Mouse (Mus musculus) kidney, postnatal 0 days (tissue): ENCODE results near the gene Pfdn5. TPM values are rescaled to one million over a fixed set of nuclear protein-coding genes. Genes with fewer than 3 reads are reported as not detected.

Experiments used
- ATAC-seq: fragments of 200-750 bp; cut with Nextera tagmentation; replicated peaks from 2 replicates; pipeline ENCODE4 v1.8.0; 2017; ENCODE audit warnings: low read depth, moderate number of reproducible peaks, moderate TSS enrichment, moderate library complexity; ENCODE audit not compliant: low FRiP score
- DNase-seq: peaks from one replicate; pipeline ENCODE4 v3.0.0-alpha.2; 2016; ENCODE audit warnings: low spot score
- H3K27ac ChIP-seq: fragments of 300-500 bp; sonication (generic); 2 replicates; pipeline ENCODE4 v1.5.1; 2014; ENCODE audit warnings: mild to moderate bottlenecking
- H3K27me3 ChIP-seq: fragments of 300-500 bp; sonication (generic); 2 replicates; pipeline ENCODE4 v1.6.1; 2014; ENCODE audit warnings: low read length, mixed read lengths; ENCODE audit not compliant: insufficient read depth
- H3K36me3 ChIP-seq: fragments of 300-500 bp; sonication (generic); 2 replicates; pipeline ENCODE4 v1.6.1; 2014; ENCODE audit warnings: low read length, mixed read lengths; ENCODE audit not compliant: insufficient read depth
- H3K4me1 ChIP-seq: fragments of 300-500 bp; sonication (generic); replicated peaks from 2 replicates; pipeline ENCODE4 v1.6.1; 2014; ENCODE audit warnings: antibody characterized with exemption, low read length, mixed read lengths; ENCODE audit not compliant: insufficient read depth
- H3K4me2 ChIP-seq: fragments of 300-500 bp; sonication (generic); 2 replicates; pipeline ENCODE4 v1.6.1; 2014; ENCODE audit warnings: mild to moderate bottlenecking, low read length, moderate library complexity, mixed read lengths
- H3K4me3 ChIP-seq: fragments of 300-500 bp; sonication (generic); replicated peaks from 2 replicates; pipeline ENCODE4 v1.5.1; 2014; ENCODE audit warnings: low read depth, low read length
- H3K9ac ChIP-seq: fragments of 300-500 bp; sonication (generic); 2 replicates; pipeline ENCODE4 v1.6.1; 2014; ENCODE audit warnings: low read depth, low read length
- H3K9me3 ChIP-seq: fragments of 300-500 bp; sonication (generic); replicated peaks from 2 replicates; pipeline ENCODE4 v1.6.1; 2016; ENCODE audit warnings: low read length, inconsistent platforms, mixed read lengths
- CTCF ChIP-seq: IDR thresholded peaks from 2 replicates; pipeline ENCODE4 v1.5.1; 2016; ENCODE audit warnings: antibody characterized with exemption, low read depth, mild to moderate bottlenecking, moderate library complexity
- WGBS: fragments of 180-500 bp; shearing (Covaris S2); extraction: QIAGEN DNeasy Blood & Tissue Kit; methylation state at CpG from one replicate; pipeline ENCODE4 v1.1.7; 2014; 5-methylcytosine and 5-hydroxymethylcytosine counted together
- polyA plus RNA-seq: library from polyadenylated mRNA; unstranded; fragments of >200 nt; fragmentation: Nextera tagmentation; extraction: Ambion mirVana; gene quantifications from 2 replicates; pipeline ENCODE4 v1.2.1, GENCODE M21; 2015

The Pfdn5 gene
- polyA plus RNA-seq, 1 experiment from 2014 or later, result 565 TPM

GRCm38 (mm10) chr15:102377163-102377543 is 51.2 kb downstream of the Pfdn5 start:
- Histone ChIP-seq H3K4me3 (peak overlapping the region; percentile 61), H3K27me3 (no peaks in the 10 kb centered on the region), H3K4me2 (peak overlapping the region; percentile 95), H3K9ac (peak overlapping the region; percentile 73), H3K27ac (peak overlapping the region; percentile 73), H3K36me3 (no peaks in the 10 kb centered on the region), H3K4me1 (0 out of 2 replicates have a peak, but pooled peaks cover 4% of the 10 kb centered on the region), H3K9me3 (no peaks in the 10 kb centered on the region)
- DNase-seq (peak; percentile 97), ATAC-seq (peak; percentile 79)
- WGBS, result 2% methylated on average over 7 of the region's 7 CpGs
- peak; percentile 92 for TF ChIP-seq CTCF

- peak overlapping the region; percentile 95 for H3K4me2 ChIP-seq
- no peaks in the 10 kb centered on the region for H3K27me3 ChIP-seq
- no peaks in the 10 kb centered on the region for H3K9me3 ChIP-seq
- H3K4me3 ChIP-seq, result no peak overlapping the region
- 0 out of 2 replicates have a peak, but pooled peaks cover 4% of the 10 kb centered on the region for H3K4me1 ChIP-seq
- DNase-seq (peak; percentile 93), ATAC-seq (peak; percentile 40)
- peak overlapping the region; percentile 73 for H3K27ac ChIP-seq
- no peaks in the 10 kb centered on the region for H3K36me3 ChIP-seq
- WGBS, result 7% methylated on average over 10 of the region's 10 CpGs
- H3K9ac ChIP-seq, result no peak overlapping the region
- TF ChIP-seq CTCF, result no peak
Measured at GRCm38 (mm10) chr15:102377810-102378262, 51.9 kb downstream of the Pfdn5 start.

Other genes starting within 250 kb of the Pfdn5 start
- 34.4 and 35.8 TPM in 2 replicates for gene Tns2, start 225.7 kb upstream of the Pfdn5 start, polyA plus RNA-seq
- 14.3 and 16.6 TPM in 2 replicates for gene Spryd3, start 189.9 kb upstream of the Pfdn5 start, polyA plus RNA-seq
- 20.5 and 28.3 TPM in 2 replicates for gene Igfbp6, start 181.8 kb upstream of the Pfdn5 start, polyA plus RNA-seq
- gene Soat2, start 175.6 kb upstream of the Pfdn5 start, polyA plus RNA-seq, result 0.28 and 0.34 TPM in 2 replicates
- gene Zfp740, start 122.9 kb upstream of the Pfdn5 start, polyA plus RNA-seq, result 45.4 and 49.0 TPM in 2 replicates
- gene Csad, start 121.4 kb upstream of the Pfdn5 start, polyA plus RNA-seq, result 142 TPM in 2 replicates
- gene Itgb7, start 94.2 kb upstream of the Pfdn5 start, polyA plus RNA-seq, result 0.69 and 1.2 TPM in 2 replicates
- 23.2 and 23.5 TPM in 2 replicates for gene Rarg, start 68.6 kb upstream of the Pfdn5 start, polyA plus RNA-seq
- 0.23 and 0.38 TPM in 2 replicates for gene Gm9918, start 55.6 kb upstream of the Pfdn5 start, polyA plus RNA-seq
- gene Mfsd5, start 46.7 kb upstream of the Pfdn5 start, polyA plus RNA-seq, result 68.2 and 73.2 TPM in 2 replicates
- 6.1 and 7.5 TPM in 2 replicates for gene Espl1, start 29.9 kb upstream of the Pfdn5 start, polyA plus RNA-seq
- gene Myg1, start 5.6 kb downstream of the Pfdn5 start, polyA plus RNA-seq, result 84.9 and 86.9 TPM in 2 replicates
- 37.1 and 42.2 TPM in 2 replicates for gene Aaas, start 24.7 kb downstream of the Pfdn5 start, polyA plus RNA-seq
- gene Sp7, start 41.1 kb downstream of the Pfdn5 start, polyA plus RNA-seq, result 0.61 and 1.1 TPM in 2 replicates
- gene Sp1, start 80.0 kb downstream of the Pfdn5 start, polyA plus RNA-seq, result 8.8 TPM in 2 replicates
- 0.46 and 0.80 TPM in 2 replicates for gene Amhr2, start 119.3 kb downstream of the Pfdn5 start, polyA plus RNA-seq
- 109 and 117 TPM in 2 replicates for gene Prr13, start 132.9 kb downstream of the Pfdn5 start, polyA plus RNA-seq
- 185 and 191 TPM in 2 replicates for gene Pcbp2, start 144.4 kb downstream of the Pfdn5 start, polyA plus RNA-seq
- gene Gm10337, start 177.6 kb downstream of the Pfdn5 start, polyA plus RNA-seq, result 1.8 TPM in 1 of 2 replicates, not detected in the other
- gene Map3k12, start 190.9 kb downstream of the Pfdn5 start, polyA plus RNA-seq, result 7.8 and 8.1 TPM in 2 replicates
- 57.2 and 59.2 TPM in 2 replicates for gene Tarbp2, start 192.1 kb downstream of the Pfdn5 start, polyA plus RNA-seq
- gene Npff, start 198.8 kb downstream of the Pfdn5 start, polyA plus RNA-seq, result 1.6 TPM in 2 replicates